Mouse (Mus musculus) NIH3T3 (cell line): Measurements from ENCODE around the gene Podxl2.
A peak's percentile ranks its signal among the peaks of the same experiment; 100 is the strongest.

Experiments
- DNase-seq: peaks from one replicate; pipeline ENCODE4 v3.0.0-alpha.2; 2012; ENCODE audit warnings: low read depth

Gene Podxl2

GRCm38 (mm10) chr6:88794561-88794971, 80.3 kb downstream of the Podxl2 start:
- DNase-seq = no peak

DNA sequence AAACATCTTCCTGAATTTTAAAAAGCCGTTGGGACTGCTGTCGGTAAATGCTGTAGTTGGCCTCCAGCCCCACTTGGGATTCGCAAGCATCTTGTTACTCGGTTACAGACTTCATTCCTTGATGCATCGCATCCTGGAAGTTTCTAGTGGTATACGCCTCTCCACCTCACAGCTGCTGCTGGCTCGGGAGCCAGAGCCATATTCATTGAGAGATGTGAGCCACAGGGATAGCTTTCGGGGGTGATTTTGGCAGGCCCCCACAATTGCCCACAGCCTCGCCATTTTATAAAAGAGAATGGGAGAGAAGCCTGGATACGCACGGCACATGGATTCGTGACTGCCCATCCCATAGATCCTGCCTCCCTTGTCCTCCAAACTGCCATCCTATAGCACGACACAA, 81.0 kb downstream of the Podxl2 start:
- no peak for DNase-seq

GRCm38 (mm10) chr6:88793243-88793642, 81.6 kb downstream of the Podxl2 start:
- DNase-seq = peak; percentile 23
